17 mouse cellular contexts compared by ENCODE assay signal in the genomic region with DNA sequence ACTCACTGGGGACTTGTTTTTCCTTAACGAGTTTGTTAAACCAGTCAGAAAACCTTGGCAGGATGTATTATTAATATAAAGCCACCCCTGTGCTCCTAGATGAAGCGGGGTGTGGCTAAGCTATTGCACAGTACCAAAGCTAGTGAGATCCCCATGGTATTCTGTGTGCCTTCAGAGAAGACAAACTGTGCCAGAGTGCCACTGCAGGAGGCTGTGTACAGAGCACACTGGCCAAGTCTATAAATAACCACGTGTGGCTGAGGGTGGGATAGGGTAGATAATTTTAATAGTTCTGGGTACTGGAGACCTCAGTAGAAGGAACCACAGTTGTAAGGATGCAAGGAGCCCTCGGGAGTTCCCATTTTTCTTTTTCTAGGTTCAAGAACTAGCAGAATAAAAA. TPM values are rescaled to one million over a fixed set of nuclear protein-coding genes. Genes with fewer than 3 reads are reported as not detected.
A peak's percentile ranks its signal among the peaks of the same experiment; 100 is the strongest.
DNase-seq lines count a peak whose midpoint lies in the region; ATAC-seq and TF ChIP-seq lines count a peak whose summit lies in the region.
"Had no signal": no experiment of that assay in that cellular context is flagged by ENCODE, and none has a peak within 500 bp of the region (broad histone marks: within the 10 kb centered on the region; RNA-seq: fewer than 3 reads in every experiment).

No protein-coding gene starts in this region.

- intact Hi-C loops in heart, adult 2 months (cut with DNase I), result no loop called here

- DNase-seq in heart, adult 2 months, result peak in 1 of 2 experiments; percentile 36
- no peak for DNase-seq in midbrain, embryonic 11.5 days (ENCODE audit: low spot score, missing footprints)
- peak; percentile 6 for DNase-seq in midbrain, postnatal 0 days (ENCODE audit: low spot score)
- no peak for DNase-seq in thymus, postnatal 25 days
- no peak for DNase-seq in urinary bladder, postnatal 36 days (ENCODE audit: low spot score in 2 of 2)
- DNase-seq: cerebellum, adult 8-10 months; forebrain, postnatal 0 days; kidney, adult 2 months; liver, embryonic 13.5 days; right cerebral cortex, adult 18-20 months; thymus, adult 2 months had no signal

- no peak overlapping the region for H3K4me3 ChIP-seq in heart, adult 2 months
- H3K4me3 ChIP-seq in heart, embryonic 11.5 days (ENCODE audit: low read depth, low read length), result no peak overlapping the region
- no peak overlapping the region for H3K4me3 ChIP-seq in midbrain, embryonic 15.5 days
- no peak overlapping the region for H3K4me3 ChIP-seq in midbrain, embryonic 11.5 days (ENCODE audit: low read depth, low read length)
- H3K4me3 ChIP-seq in heart, embryonic 14.5 days (ENCODE audit: control insufficient read depth in 1 of 2, insufficient read depth in 1 of 2, low read depth in 1 of 2, low read length in 2 of 2), result no peak overlapping the region
- H3K4me3 ChIP-seq in midbrain, postnatal 0 days (ENCODE audit: low read depth, low read length), result no peak overlapping the region
- H3K4me3 ChIP-seq: embryonic facial prominence, embryonic 15.5 days; heart, embryonic 13.5 days; liver, embryonic 13.5 days; neural tube, embryonic 12.5 days had no signal

- no peak for TF ChIP-seq EP300 in heart, adult 2 months (IDR thresholded peaks at IDR 0.05; ENCODE audit: insufficient read depth, low read depth, low read length)

- TF ChIP-seq CTCF in heart, adult 2 months (IDR thresholded peaks at IDR 0.05), result no peak
- no peak for TF ChIP-seq CTCF in midbrain, postnatal 0 days (IDR thresholded peaks at IDR 0.05)

- WGBS in heart, adult 2 months, result 46% methylated on average over 4 of the region's 4 CpGs
- 60% methylated on average over 4 of the region's 4 CpGs for WGBS in heart, embryonic 11.5 days (ENCODE audit: insufficient replicate concordance)
- WGBS in midbrain, embryonic 15.5 days, result 53% methylated on average over 4 of the region's 4 CpGs
- 78% methylated on average over 4 of the region's 4 CpGs for WGBS in midbrain, embryonic 11.5 days
- WGBS in heart, embryonic 14.5 days, result 49% methylated on average over 4 of the region's 4 CpGs
- 50% methylated on average over 4 of the region's 4 CpGs for WGBS in midbrain, postnatal 0 days

- no peaks in the 10 kb centered on the region for H3K27me3 ChIP-seq in heart, adult 2 months (ENCODE audit: control insufficient read depth, insufficient read depth, low read length)
- no peaks in the 10 kb centered on the region for H3K27me3 ChIP-seq in heart, embryonic 11.5 days (ENCODE audit: control insufficient read depth, insufficient read depth, low read length)
- no peaks in the 10 kb centered on the region for H3K27me3 ChIP-seq in midbrain, embryonic 15.5 days (replicated peaks)
- H3K27me3 ChIP-seq in midbrain, embryonic 11.5 days (ENCODE audit: control insufficient read depth, insufficient read depth, low read length), result no peaks in the 10 kb centered on the region
- no peaks in the 10 kb centered on the region for H3K27me3 ChIP-seq in heart, embryonic 14.5 days (ENCODE audit: control insufficient read depth, insufficient read depth, low read length)
- H3K27me3 ChIP-seq in midbrain, postnatal 0 days (ENCODE audit: insufficient read depth, low read length), result no peaks in the 10 kb centered on the region
- H3K27me3 ChIP-seq: embryonic facial prominence, embryonic 15.5 days; heart, embryonic 13.5 days; liver, embryonic 13.5 days; neural tube, embryonic 12.5 days had no signal

- no peaks in the 10 kb centered on the region for H3K9me3 ChIP-seq in heart, embryonic 11.5 days (replicated peaks; ENCODE audit: control insufficient read depth, low read length)
- no peaks in the 10 kb centered on the region for H3K9me3 ChIP-seq in midbrain, embryonic 15.5 days
- no peaks in the 10 kb centered on the region for H3K9me3 ChIP-seq in midbrain, embryonic 11.5 days (ENCODE audit: control insufficient read depth, low read length)
- H3K9me3 ChIP-seq in heart, embryonic 14.5 days (ENCODE audit: control insufficient read depth, low read length), result no peaks in the 10 kb centered on the region
- H3K9me3 ChIP-seq in midbrain, postnatal 0 days (ENCODE audit: low read length), result no peaks in the 10 kb centered on the region
- H3K9me3 ChIP-seq: embryonic facial prominence, embryonic 15.5 days; heart, embryonic 13.5 days; liver, embryonic 13.5 days; neural tube, embryonic 12.5 days had no signal

- H3K27ac ChIP-seq in heart, adult 2 months, result peak overlapping the region; percentile 42
- H3K27ac ChIP-seq in heart, embryonic 11.5 days (ENCODE audit: low read depth, low read length), result no peak overlapping the region
- no peak overlapping the region for H3K27ac ChIP-seq in midbrain, embryonic 15.5 days
- no peak overlapping the region for H3K27ac ChIP-seq in midbrain, embryonic 11.5 days (ENCODE audit: low read depth, low read length)
- peak overlapping the region in 1 of 2 experiments; percentile 45; a peak in 1 of 4 replicates for H3K27ac ChIP-seq in heart, embryonic 14.5 days (replicated peaks in 1 of 2; ENCODE audit: control insufficient read depth in 1 of 2, insufficient read depth in 1 of 2, low read depth in 2 of 2, low read length in 2 of 2)
- H3K27ac ChIP-seq in midbrain, postnatal 0 days (ENCODE audit: low read depth, low read length), result no peak overlapping the region
- H3K27ac ChIP-seq: embryonic facial prominence, embryonic 15.5 days; heart, embryonic 13.5 days; liver, embryonic 13.5 days; neural tube, embryonic 12.5 days had no signal

- H3K79me2 ChIP-seq in heart, adult 2 months (replicated peaks; ENCODE audit: control insufficient read depth, insufficient read depth, low read length), result no peaks in the 10 kb centered on the region

- H3K4me2 ChIP-seq in heart, embryonic 11.5 days, result no peak overlapping the region
- no peak overlapping the region for H3K4me2 ChIP-seq in midbrain, embryonic 15.5 days
- no peak overlapping the region for H3K4me2 ChIP-seq in midbrain, embryonic 11.5 days
- no peak overlapping the region for H3K4me2 ChIP-seq in heart, embryonic 14.5 days (ENCODE audit: low read length)
- no peak overlapping the region for H3K4me2 ChIP-seq in midbrain, postnatal 0 days (ENCODE audit: low read depth, low read length, poor library complexity, severe bottlenecking)
- H3K4me2 ChIP-seq: embryonic facial prominence, embryonic 15.5 days; heart, embryonic 13.5 days; liver, embryonic 13.5 days; neural tube, embryonic 12.5 days had no signal

- no peaks in the 10 kb centered on the region for H3K36me3 ChIP-seq in heart, adult 2 months (ENCODE audit: control insufficient read depth, insufficient read depth, low read length)
- H3K36me3 ChIP-seq in heart, embryonic 11.5 days (ENCODE audit: control insufficient read depth, insufficient read depth, low read length), result no peaks in the 10 kb centered on the region
- H3K36me3 ChIP-seq in midbrain, embryonic 15.5 days (replicated peaks), result no peaks in the 10 kb centered on the region
- H3K36me3 ChIP-seq in midbrain, embryonic 11.5 days (ENCODE audit: control insufficient read depth, insufficient read depth, low read length), result no peaks in the 10 kb centered on the region
- no peaks in the 10 kb centered on the region for H3K36me3 ChIP-seq in heart, embryonic 14.5 days (ENCODE audit: control insufficient read depth, insufficient read depth, low read length)
- H3K36me3 ChIP-seq in midbrain, postnatal 0 days (ENCODE audit: insufficient read depth, low read length), result no peaks in the 10 kb centered on the region
- H3K36me3 ChIP-seq: embryonic facial prominence, embryonic 15.5 days; heart, embryonic 13.5 days; liver, embryonic 13.5 days; neural tube, embryonic 12.5 days had no signal

- no peak for ATAC-seq in heart, embryonic 11.5 days (replicated peaks; ENCODE audit: insufficient number of reproducible peaks, low FRiP score, low TSS enrichment)
- ATAC-seq in midbrain, embryonic 15.5 days (replicated peaks), result 0 out of 2 replicates have a peak, but pooled peaks have one; percentile 39
- ATAC-seq in midbrain, embryonic 11.5 days (ENCODE audit: low FRiP score), result no peak
- peak; percentile 75 for ATAC-seq in heart, embryonic 14.5 days (ENCODE audit: insufficient number of reproducible peaks, insufficient read depth, low FRiP score, low read depth)
- ATAC-seq in midbrain, postnatal 0 days (ENCODE audit: low FRiP score), result no peak
- ATAC-seq: forebrain, postnatal 0 days had no signal

- no peak overlapping the region for H3K9ac ChIP-seq in heart, adult 2 months (ENCODE audit: low read depth, low read length)
- no peak overlapping the region for H3K9ac ChIP-seq in heart, embryonic 11.5 days (ENCODE audit: low read depth, low read length)
- H3K9ac ChIP-seq in midbrain, embryonic 15.5 days, result no peak overlapping the region
- H3K9ac ChIP-seq in midbrain, embryonic 11.5 days (ENCODE audit: low read length), result no peak overlapping the region
- no peak overlapping the region for H3K9ac ChIP-seq in heart, embryonic 14.5 days (ENCODE audit: low read length)
- H3K9ac ChIP-seq in midbrain, postnatal 0 days (replicated peaks; ENCODE audit: low read length, poor library complexity, severe bottlenecking), result no peak overlapping the region
- H3K9ac ChIP-seq: embryonic facial prominence, embryonic 15.5 days; forebrain, postnatal 0 days; heart, embryonic 13.5 days; liver, embryonic 13.5 days; neural tube, embryonic 12.5 days had no signal

- no peak for TF ChIP-seq POLR2A in heart, adult 2 months (IDR thresholded peaks at IDR 0.05; ENCODE audit: insufficient read depth, low read depth, low read length)

- H3K4me1 ChIP-seq in heart, adult 2 months (ENCODE audit: control insufficient read depth, insufficient read depth, low read length), result peaks cover 1% of the 10 kb centered on the region; the same call in 1 of the 2 replicates
- no peaks in the 10 kb centered on the region; the same call in 1 of the 2 replicates for H3K4me1 ChIP-seq in heart, embryonic 11.5 days (ENCODE audit: control insufficient read depth, insufficient read depth, low read length)
- no peaks in the 10 kb centered on the region for H3K4me1 ChIP-seq in midbrain, embryonic 15.5 days
- peaks cover 8% of the 10 kb centered on the region for H3K4me1 ChIP-seq in midbrain, embryonic 11.5 days (ENCODE audit: control insufficient read depth, insufficient read depth, low read length)
- H3K4me1 ChIP-seq in heart, embryonic 14.5 days (ENCODE audit: control insufficient read depth in 2 of 2, insufficient read depth in 2 of 2, low read length in 2 of 2), result peaks cover 3 to 22% of the 10 kb centered on the region in 2 experiments
- H3K4me1 ChIP-seq in midbrain, postnatal 0 days (ENCODE audit: insufficient read depth, low read length), result no peaks in the 10 kb centered on the region
- H3K4me1 ChIP-seq: embryonic facial prominence, embryonic 15.5 days had no signal

RNA-seq across cellular contexts. Expression of a gene that starts 54.7 kb away (rescaled TPM):
- total RNA-seq in heart, adult 2 months (2021), result 10 to 100 TPM; 32.1 to 32.8 TPM
- 11.2 and 21.6 TPM in 2 replicates for polyA plus RNA-seq in heart, adult 2 months (2012; rRNA removed)
- polyA plus RNA-seq in heart, embryonic 11.5 days (2014; fragmentation: Nextera tagmentation; extraction: Ambion mirVana), result 79.8 and 80.5 TPM in 2 replicates
- polyA plus RNA-seq in midbrain, embryonic 15.5 days (2015; fragmentation: Nextera tagmentation; extraction: Ambion mirVana), result 63.3 and 69.4 TPM in 2 replicates
- 111 and 119 TPM in 2 replicates for polyA plus RNA-seq in midbrain, embryonic 11.5 days (2014; fragmentation: Nextera tagmentation; extraction: Ambion mirVana)
- polyA plus RNA-seq in heart, embryonic 14.5 days (2014; fragmentation: Nextera tagmentation; extraction: Ambion mirVana), result 51.2 and 53.6 TPM in 2 replicates
- total RNA-seq in midbrain, postnatal 0 days (2014; rRNA removed), result 37.5 and 46.5 TPM in 2 replicates
- 54.7 and 65.2 TPM in 2 replicates for polyA plus RNA-seq in midbrain, postnatal 0 days (2015; fragmentation: Nextera tagmentation; extraction: Ambion mirVana)

Comparison
In these comparisons a context has a peak if more than half of its experiments do, and no peak if none do; other contexts are left out.
1. ATAC-seq: peak in midbrain, embryonic 15.5 days (single experiment) and heart, embryonic 14.5 days (single experiment); none in heart, embryonic 11.5 days (single experiment), midbrain, embryonic 11.5 days (single experiment) and midbrain, postnatal 0 days (single experiment).